Mouse (Mus musculus) ES-Bruce4 (cell line): ENCODE measurements around the gene Terf2.

ENCODE experiments used
- CTCF ChIP-seq: IDR thresholded peaks from one replicate; pipeline ENCODE4 v1.8.1; 2011; ENCODE audit warnings: low read depth, low read length
- POLR2A ChIP-seq: IDR thresholded peaks from one replicate; pipeline ENCODE4 v1.8.1; 2011; ENCODE audit warnings: low read length; ENCODE audit not compliant: insufficient read depth

- TF ChIP-seq CTCF, result no peak
- peak; percentile 14 for TF ChIP-seq POLR2A
Observed at GRCm38 (mm10) chr8:107133881-107134280, 37.5 kb upstream of the Terf2 start.
